Mouse (Mus musculus) erythroid progenitor cell, adult 5-6 weeks (primary cell): ENCODE data around the gene BC004004. TPM values are rescaled to one million over a fixed set of nuclear protein-coding genes. Genes with fewer than 3 reads are reported as not detected.
"Not testable (repeated sequence)": the region's sequence is repeated elsewhere in the genome, so short reads cannot be mapped to it uniquely, and the experiment has no call there.

Experiments used
- ATAC-seq: replicated peaks from 2 replicates; pipeline ENCODE4 v1.8.0; 2016; ENCODE audit warnings: moderate number of reproducible peaks, mild to moderate bottlenecking, moderate TSS enrichment, inconsistent platforms; ENCODE audit not compliant: poor library complexity, low FRiP score, severe bottlenecking
- total RNA-seq, 2 experiments: library from RNA; stranded (forward) in 1 of 2; stranded (reverse) in 1 of 2; fragments of 150-400 nt in 1 of 2; fragments of 186-747, 209-891 nt in 1 of 2; gene quantifications; 2 replicates each; pipeline versions ENCODE4 v1.2.3 to v1.2.4; 2015 to 2017; ENCODE audit warnings: low replicate concordance in 2 of 2

BC004004 gene
- total RNA-seq, 2 experiments from 2014 or later: 24.7 to 29.2 TPM

DNA sequence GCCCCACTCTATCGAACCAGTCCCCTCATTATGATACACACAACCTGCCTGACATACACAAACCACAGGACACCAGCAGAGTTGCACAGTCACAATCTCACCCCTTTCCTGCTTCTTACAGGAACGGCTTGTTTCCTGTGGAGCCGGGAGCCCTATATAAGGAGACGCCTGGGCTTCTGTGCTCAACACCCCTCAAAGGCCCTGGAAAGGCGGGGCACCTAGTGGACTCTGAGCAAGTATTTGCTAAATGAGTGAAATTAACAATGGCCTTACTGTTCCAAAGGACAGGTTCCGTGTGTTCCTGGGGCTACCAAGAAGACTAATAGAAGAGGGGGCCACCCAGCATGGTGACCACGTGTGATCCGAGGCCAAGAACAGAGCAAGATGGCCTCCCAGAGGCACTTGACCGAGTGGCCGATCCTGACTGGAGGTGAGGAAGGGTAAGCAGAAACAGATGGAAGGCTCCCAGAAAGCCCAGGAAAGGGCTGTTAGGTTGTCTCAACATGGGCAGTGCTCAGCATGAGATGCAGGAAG lies 10.5 kb upstream of the BC004004 start:
- ATAC-seq: no peak

DNA sequence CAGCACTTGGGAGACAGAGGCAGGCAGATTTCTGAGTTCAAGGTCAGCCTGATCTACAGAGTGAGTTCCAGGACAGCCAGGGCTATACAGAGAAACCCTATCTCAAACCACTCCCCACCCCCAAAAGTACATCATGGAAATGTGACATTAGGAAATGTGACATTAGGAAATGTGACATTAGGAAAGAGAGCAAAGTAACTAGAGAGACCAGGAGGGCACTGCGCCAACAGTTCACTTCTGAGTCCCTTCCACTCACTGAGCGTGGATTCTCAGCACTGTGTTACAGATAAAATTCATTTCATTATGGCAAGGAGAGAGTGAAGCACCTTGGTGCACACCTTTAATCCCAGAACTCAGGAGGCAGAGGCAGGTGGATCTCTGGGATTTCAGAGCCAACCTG lies 9.7 kb upstream of the BC004004 start:
- no peak for ATAC-seq

DNA sequence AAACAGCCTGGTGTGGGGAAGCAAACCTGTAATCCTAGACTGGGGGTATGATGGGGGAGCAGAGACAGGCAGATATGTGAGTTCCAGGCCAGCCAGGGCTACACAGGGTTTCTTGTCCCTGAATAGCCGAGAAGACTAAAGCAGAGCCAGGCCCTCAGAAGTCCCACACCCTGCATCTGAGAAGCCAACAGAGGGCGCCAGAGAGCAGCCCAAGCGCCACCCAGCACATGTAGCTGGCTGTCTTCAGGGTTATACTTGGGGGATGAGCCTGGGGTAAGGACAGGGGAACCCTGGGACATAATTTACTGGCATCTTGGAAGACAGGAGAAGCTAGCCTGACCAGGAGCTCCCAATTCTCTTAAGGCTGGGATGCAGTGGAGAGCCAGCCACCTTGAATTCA lies 9.1 kb upstream of the BC004004 start:
- ATAC-seq: peak; percentile 65

DNA sequence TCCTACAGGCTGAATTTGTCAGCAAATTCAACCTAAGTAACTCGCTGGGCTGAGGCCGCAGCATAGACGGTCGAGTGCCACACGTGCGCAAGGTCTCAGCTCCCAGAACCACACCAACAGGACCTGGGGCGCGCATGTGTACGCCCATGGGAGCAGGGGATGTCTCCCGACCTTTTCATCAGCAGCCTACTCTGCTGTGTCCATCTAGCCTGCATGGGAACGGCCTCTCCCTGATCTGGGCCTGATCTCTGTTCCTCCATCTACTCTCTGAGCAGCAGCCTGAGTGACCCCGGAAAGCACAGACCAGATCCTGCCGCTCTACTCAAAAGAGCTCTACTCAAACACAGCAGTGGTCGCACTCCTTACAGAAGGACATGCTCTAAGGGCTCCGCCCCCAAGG lies 8.1 kb upstream of the BC004004 start:
- ATAC-seq: no peak

DNA sequence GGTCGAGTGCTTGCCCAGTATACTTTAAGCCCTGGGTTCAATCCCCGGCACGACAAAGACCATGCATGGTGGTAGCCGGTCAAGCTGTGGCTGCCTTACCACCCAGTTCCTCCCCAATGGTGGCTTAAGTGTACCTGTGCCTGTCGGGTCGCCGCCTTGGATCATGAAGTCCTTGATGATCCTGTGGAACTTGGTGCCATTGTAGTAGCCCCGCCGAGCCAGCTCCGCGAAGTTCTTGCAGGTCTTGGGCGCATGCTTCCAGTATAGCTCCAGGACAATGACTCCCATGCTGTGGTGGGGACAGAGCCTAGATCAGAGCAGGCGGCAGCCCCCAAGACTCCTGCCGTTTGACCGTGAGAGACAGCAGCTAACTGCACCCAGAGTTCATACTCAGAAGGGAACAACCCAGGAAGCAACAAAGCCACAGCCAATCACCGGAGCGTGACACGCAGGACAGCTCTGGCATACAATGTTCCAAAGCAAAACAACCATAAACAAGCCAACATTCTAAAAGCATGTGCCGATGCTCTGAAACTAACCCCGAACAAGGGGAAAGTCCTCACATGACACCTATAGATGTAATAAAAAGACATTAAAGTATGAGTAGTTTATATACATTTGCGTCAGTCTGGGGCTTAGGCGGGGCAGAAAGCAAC lies 6.9 kb upstream of the BC004004 start:
- no peak for ATAC-seq

DNA sequence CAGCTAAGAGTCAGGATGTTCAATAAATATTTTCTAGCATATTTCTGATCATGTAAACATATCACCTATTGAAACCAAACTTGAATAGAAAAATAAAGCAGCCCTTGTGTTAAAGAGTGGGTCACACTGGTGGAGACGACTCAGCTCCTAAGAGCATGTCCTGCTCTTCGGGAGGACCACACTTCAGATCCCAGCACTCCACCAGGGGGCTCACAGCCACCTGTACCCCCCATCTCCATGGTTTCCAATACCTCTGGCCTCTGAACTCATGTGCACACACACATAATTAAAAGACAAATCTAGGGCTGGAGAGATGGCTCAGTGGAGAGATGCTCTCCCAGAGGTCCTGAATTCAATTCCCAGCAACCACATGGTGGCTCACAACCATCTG lies 6.3 kb upstream of the BC004004 start:
- ATAC-seq: no peak

DNA sequence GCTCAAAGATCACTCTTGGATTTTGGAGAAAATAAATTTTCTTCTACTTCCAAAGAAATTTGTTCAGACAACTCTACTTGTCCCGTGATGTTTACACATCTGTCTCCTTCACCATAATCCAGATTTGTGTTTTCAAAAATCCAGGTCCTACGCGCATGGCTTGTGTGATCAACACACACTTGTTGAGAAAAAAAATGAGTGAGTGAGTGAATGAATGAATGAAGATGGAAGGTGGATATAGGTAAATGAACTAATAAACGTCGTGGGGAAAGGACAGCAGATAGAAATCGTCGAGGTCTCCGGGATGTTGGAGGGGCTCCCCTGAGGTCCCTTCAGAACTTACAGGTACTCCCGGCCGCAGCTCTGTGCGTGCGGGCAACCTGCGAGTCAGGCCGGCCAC lies 5.2 kb upstream of the BC004004 start:
- ATAC-seq: no peak

DNA sequence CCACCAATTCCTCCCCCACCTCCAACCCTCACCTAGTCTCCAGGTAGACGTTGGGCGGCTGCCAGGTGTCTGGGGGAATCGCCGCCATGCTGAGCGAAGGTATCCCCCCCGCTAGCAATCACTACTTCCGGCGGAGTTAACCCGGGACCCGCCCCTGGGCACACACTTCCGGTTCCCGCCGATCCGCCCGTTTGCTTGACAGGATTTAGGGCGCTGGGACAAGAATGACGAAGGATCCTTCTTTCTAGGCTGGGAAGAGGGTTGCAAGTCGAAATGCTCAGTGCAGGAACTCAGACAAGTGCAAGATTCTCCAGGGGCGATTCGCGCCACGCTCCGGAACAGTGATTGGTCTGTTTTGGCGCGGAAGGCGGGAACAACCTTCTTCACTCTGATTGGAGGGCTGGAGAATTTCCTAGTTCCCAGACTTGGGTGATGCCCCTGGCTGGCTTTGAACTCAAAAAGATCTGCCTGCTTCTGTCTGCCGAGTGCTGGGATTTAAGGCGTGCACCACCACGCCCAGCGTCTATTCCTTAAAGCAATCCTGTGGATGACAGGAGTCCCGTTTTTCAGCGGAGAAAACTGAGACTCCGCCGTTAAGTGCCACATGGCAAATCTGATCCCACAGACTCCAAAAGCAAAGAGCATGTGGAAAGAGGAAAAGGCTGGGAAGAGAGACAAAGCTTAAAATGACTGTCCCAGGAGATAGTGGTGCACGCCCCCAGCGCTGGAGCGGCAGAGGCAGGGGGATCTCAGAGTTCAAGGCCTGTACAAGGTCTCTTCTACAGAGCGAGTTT lies 4.6 kb upstream of the BC004004 start, which contains the start of gene Ppil1:
Gene Ppil1 (minus strand): TSS at position 347 of the 794 bp plus-strand sequence.
- ATAC-seq: peak; percentile 77

DNA sequence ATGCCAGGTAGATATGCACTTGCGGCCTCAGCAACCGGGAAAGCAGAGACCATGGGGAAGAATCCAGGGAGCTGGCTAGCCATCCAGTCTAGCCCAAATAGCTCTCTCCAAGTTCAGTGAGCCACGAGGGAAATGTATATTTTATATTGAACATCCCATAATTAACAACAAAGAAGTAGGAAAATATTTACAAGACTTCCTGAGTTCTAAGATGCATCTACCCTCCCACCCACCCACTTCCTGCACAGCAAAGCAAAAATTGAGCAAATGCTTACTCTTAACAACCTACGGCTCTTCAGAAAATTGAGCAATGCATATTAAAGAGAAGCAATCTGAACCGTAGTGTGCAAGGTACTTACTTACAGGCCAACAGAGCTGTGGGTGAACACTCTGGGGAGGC lies 3.8 kb upstream of the BC004004 start:
- ATAC-seq: no peak

DNA sequence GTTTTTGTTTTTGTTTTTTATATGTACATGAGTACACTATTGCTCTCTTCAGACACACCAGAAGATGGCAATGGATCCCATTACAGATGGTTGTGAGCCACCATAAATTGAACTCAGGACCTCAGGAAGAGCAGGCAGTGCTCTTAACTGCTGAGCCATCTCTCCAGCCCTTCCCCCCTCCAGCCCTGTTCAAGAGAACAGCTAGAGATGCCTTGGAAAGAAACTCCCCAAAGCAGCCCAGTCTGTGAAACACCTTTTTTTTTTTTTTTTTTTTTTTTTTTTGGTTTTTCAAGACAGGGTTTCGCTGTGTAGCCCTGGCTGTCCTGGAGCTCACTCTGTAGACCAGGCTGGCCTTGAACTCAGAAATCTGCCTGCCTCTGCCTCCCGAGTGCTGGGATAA lies 1.5 kb upstream of the BC004004 start:
- ATAC-seq: not testable (repeated sequence)

DNA sequence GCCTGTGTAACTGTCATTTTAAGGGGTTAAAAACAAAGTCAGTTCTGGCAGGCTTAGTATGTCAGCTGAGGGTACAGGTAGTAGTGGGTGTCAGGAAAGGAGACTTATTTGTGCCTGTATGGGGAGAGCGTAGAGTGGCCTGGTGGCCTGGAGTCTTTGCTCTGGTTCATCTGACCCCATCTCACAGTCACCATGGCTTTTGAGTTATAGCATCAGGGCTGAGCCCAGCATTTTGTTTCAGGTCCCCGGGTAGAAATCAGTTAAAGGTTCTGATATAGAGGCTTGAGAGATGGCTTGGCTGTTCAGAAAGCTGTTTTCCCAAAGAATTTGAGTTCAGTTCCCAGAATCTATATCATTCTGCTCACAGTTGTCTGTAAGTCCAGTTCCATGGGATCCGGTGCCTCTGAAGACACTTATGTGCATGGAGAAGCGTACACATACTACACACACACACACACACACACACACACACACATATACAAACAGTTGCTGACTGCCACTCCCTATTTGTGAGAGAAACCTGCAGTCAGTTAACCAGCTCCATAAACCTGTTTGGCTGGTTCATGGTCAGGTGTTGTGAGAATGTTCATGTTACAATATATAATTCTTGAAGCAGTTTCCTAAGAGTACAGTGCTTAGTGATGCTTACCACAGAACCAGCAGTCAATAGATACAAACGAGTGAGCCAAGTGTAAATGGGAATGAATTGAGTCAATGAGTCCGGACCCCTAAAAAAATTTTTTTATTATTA lies 482 bp upstream of the BC004004 start:
- ATAC-seq: no peak

DNA sequence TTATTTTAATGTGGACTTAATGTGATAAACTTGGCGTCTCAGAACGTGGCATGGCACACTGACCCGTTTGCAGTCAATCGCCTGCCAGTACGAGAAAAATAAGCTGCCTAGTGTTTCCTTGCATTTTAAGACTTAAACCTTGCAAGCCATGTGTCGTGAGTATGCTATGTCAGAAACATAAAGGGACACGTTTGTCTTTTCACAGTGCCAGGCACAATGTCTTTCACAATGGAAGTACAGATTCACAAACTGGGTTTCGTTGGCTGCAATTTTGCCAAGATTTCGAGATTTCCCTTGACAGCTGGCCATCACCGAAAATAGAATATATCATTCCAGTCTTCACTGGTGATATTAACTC lies 740 bp downstream of the BC004004 start:
- no peak for ATAC-seq

DNA sequence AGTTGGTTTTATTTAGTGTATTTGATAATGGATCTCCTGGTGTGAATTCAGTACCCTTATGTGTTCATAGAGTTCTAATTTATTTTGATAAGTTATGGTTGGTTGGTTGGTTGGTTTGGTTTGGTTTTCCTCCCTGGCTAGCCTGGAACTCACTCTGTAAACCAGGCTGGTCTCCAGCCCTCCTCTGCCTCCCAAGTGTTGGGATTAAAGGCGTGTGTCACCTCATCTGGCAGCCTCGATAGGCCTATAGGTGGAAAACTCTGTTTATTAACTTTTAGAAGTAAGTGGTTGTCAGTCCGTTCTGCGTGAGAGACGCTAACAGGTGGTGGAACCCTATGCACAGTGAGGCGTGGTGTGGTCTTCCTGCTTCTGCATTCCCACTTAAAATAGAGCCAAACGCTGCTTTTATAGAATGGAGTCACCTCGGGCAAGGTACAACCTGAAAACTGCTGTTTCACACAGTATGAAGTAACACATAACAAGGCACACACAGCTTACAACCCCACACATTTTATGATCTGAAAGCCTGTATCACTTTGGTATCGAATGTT lies 1.6 kb downstream of the BC004004 start:
- ATAC-seq: no peak

DNA sequence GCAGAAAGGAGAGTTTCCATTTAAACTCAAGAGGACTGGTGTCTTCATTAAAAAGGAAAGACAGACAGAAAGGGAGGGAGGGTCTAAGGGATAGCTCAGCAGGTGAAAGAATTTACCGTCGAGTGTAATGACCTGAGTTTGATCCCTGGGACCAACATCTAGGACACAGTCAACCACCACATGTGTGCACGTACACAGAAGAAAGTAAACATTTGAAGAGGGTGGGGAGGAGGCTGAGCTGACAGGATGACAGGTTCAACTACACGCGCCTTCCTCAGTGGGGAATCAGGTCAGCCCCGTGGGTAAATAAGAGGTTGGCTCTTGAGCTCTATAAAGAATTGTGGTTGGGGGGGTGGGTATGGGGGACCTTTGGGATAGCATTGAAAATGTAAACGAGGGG lies 4.6 kb downstream of the BC004004 start:
- no peak for ATAC-seq

DNA sequence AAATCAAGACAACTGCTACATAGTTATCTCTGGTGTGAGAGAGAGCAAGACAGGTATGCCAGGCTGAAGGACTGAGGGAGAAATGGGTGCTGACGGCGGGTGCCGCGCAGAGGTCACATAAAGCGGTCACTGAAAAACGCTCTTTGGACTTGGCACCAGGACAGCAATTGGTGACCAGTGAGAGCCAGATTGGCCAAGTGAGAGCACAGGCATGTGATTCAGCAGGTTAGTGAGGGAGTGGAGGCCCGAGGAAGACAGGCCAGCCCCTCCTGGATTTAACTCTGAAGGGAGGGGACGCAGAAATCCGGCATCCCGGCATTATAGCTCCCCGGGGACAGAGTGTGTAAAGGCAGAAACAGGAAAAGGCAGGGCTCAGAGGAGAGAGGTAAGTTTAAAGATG lies 5.3 kb downstream of the BC004004 start:
- no peak for ATAC-seq

DNA sequence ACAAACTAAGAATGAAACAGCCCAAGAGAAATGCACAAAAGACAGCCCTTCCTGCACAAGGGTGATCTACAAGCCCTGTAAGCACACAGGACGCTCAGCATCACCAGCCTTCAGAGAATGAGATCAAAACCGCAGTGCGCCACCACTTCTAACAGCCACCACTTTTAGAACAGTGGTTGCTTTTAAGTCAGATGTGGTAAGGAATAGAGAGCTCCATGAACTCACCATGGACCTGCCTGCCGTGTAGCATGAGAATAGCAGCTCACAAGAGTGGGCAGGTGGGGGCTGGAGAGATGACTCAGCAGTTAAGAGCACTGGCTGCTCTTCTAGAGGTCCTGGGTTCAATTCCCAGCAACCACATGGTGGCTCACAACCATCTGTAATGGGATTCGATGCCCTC lies 11.8 kb downstream of the BC004004 start:
- no peak for ATAC-seq

DNA sequence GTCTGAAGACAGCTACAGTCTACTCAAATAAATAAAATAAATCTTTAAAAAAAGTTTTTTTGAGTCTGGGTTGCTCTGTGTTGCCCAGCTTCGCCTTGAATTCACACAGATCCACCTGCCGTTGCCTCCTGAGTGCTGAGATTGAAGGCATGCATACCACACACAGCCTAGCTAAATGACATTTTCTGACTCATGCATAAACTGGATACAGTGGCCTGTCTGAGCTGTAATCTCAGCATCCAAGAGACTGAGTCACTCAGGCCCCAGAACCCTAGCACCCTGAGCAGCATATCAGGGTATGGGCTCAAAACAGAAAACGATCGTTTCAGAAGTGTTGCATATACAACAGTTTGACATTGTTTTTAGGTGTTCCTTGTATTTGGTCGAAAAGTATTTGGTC lies 13.0 kb downstream of the BC004004 start:
- no peak for ATAC-seq

DNA sequence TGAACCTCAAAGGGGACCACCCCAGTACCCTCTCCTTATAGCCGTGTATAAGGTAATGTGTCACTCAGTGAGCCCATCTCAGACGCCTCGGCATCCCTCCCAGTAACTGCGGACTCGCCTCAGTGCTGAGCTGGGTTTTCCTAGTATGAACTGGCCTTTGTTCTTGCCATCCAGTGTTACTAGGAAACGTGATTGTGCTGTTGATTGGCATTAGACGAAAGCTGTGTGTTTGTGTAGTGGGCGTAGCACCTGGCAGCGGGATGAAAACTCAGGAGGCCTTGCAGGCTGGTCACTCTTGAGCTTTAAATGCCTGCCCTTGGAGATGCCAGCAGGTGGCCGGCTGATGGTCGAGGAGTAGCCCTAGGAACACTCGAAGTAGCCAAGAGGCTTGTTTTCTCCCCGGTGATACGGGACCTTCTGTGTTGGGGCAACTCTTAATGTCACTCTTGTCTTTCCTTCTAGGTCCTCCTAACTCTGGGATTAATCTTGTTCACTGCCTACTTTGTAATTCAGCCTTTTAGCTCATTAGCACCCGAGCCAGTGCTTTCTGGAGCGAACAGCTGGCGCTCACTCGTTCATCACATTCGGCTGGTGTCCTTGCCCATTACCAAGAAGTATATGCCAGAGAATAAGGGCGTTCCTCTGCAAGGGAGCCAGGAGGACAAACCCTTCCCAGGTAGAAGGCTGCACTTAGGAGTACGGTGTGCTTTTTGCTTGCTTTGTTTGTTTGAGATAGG lies 13.8 kb downstream of the BC004004 start:
- ATAC-seq: no peak

DNA sequence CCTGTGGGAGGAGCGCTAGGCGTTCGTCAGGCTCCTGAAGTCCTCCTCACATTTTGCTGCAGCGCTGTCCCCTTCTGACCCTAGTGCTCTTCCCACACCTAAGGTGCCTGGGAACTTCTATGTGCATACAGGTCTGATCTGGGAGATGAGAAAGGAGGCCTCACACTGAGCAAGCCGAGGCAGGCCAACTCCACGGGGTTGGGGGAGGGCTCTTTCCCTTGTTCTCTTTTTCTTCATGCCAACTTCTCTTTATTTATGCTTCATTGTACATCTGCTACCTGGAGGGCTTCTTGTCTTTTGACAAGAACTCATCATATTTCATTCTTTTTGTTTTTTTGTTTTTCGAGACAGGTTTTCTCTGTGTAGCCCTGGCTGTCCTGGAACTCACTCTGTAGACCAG lies 23.2 kb downstream of the BC004004 start:
- no peak for ATAC-seq

DNA sequence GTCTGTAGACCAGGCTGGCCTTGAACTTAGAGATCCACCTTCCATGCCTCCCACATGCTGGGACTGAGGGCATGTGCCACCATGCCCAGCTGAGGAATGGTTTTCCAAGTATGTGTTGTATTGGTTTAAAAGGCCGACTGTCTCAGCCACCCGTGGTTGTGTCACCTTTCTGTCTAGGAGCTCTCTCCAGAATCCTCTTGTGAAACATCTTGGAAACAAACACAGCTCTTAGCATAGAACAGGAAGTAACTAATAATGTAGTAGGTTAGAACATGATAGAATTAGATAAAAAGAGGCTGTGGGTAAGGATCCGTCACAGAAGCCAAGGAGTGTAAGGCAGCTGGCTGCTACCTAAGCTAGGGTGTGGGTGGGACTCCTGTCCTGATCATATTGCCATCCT lies 24.4 kb downstream of the BC004004 start:
- no peak for ATAC-seq
